Mouse (Mus musculus) forebrain, embryonic 16.5 days (tissue): ENCODE results near the gene Ccnd2. TPM values are rescaled to one million over a fixed set of nuclear protein-coding genes. Genes with fewer than 3 reads are reported as not detected.

Experiments
- ATAC-seq: fragments of 200-750 bp; cut with Nextera tagmentation; 2 replicates; pipeline ENCODE4 v1.8.0; 2017; ENCODE audit warnings: mild to moderate bottlenecking, moderate library complexity
- H3K27ac ChIP-seq: fragments of 300-500 bp; sonication (generic); 2 replicates; pipeline ENCODE4 v1.5.1; 2014; ENCODE audit warnings: low read length, control low read depth
- H3K27me3 ChIP-seq: fragments of 300-500 bp; sonication (generic); replicated peaks from 2 replicates; pipeline ENCODE4 v1.6.1; 2014; ENCODE audit warnings: low read length; ENCODE audit not compliant: control insufficient read depth, insufficient read depth
- H3K36me3 ChIP-seq: fragments of 300-500 bp; sonication (generic); 2 replicates; pipeline ENCODE4 v1.6.1; 2014; ENCODE audit not compliant: control insufficient read depth, insufficient read depth
- H3K4me1 ChIP-seq: fragments of 300-500 bp; sonication (generic); replicated peaks from 2 replicates; pipeline ENCODE4 v1.6.1; 2014; ENCODE audit warnings: low read length; ENCODE audit not compliant: control insufficient read depth, insufficient read depth
- H3K4me2 ChIP-seq: fragments of 300-500 bp; sonication (generic); 2 replicates; pipeline ENCODE4 v1.6.1; 2014; ENCODE audit warnings: mild to moderate bottlenecking, low read length, control low read depth
- H3K4me3 ChIP-seq: fragments of 300-500 bp; sonication (generic); replicated peaks from 2 replicates; pipeline ENCODE4 v1.5.1; 2014; ENCODE audit warnings: mild to moderate bottlenecking, low read length, control low read depth
- H3K9ac ChIP-seq: fragments of 300-500 bp; sonication (generic); replicated peaks from 2 replicates; pipeline ENCODE4 v1.6.1; 2014; ENCODE audit warnings: low read depth, low read length, control low read depth
- H3K9me3 ChIP-seq: fragments of 300-500 bp; sonication (generic); 2 replicates; pipeline ENCODE4 v1.6.1; 2016; ENCODE audit warnings: low read length; ENCODE audit not compliant: control insufficient read depth
- WGBS: fragments of 180-500 bp; shearing (Covaris S2); extraction: QIAGEN DNeasy Blood & Tissue Kit; methylation state at CpG from one replicate; pipeline ENCODE4 v1.1.7; 2014; 5-methylcytosine and 5-hydroxymethylcytosine counted together
- polyA plus RNA-seq: library from polyadenylated mRNA; unstranded; fragments of >200 nt; fragmentation: Nextera tagmentation; extraction: Ambion mirVana; gene quantifications from 2 replicates; pipeline ENCODE4 v1.2.1, GENCODE M21; 2015

The Ccnd2 gene
- polyA plus RNA-seq, 1 experiment from 2014 or later: 1,169 TPM

DNA sequence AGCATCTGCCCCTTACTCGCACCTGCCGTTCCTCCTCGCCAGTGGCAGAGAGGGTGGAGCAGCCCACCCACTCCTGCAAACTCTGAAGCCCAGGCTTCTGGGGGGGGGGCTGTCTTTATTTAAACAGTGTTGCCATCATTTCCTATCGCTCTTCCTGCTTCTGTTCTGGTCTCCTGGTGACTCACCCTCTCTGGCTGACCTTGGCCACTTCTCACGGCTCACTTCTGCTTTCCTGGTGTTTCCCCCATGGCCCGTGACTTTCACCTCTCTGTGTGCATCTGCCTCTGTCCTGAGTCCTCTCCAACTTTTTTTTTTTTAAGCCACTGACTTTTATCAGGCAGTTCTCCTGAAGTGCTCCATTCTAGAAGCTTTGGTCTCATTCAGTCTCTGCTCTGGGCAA, 10.8 kb upstream of the Ccnd2 start:
- Histone ChIP-seq H3K4me3 (no peak overlapping the region), H3K27me3 (peaks cover under 1% of the 10 kb centered on the region; the same call in 1 of the 2 replicates), H3K4me1 (no peaks in the 10 kb centered on the region), H3K9me3 (no peaks in the 10 kb centered on the region), H3K36me3 (no peaks in the 10 kb centered on the region), H3K27ac (no peak overlapping the region), H3K4me2 (no peak overlapping the region), H3K9ac (no peak overlapping the region)
- 79% methylated on average over 6 of the region's 6 CpGs for WGBS
- ATAC-seq: no peak

- Histone ChIP-seq H3K27me3 (peaks cover 33% of the 10 kb centered on the region), H3K9ac (no peak overlapping the region), H3K27ac (no peak overlapping the region), H3K9me3 (no peaks in the 10 kb centered on the region), H3K4me2 (no peak overlapping the region), H3K36me3 (no peaks in the 10 kb centered on the region), H3K4me1 (peaks cover 33% of the 10 kb centered on the region), H3K4me3 (no peak overlapping the region)
- ATAC-seq: no peak
- WGBS: 58% methylated on average over 1 of the region's 1 CpGs
Observed at GRCm38 (mm10) chr6:127157321-127157720, 5.3 kb upstream of the Ccnd2 start.

- Histone ChIP-seq H3K4me2 (peak overlapping the region; percentile 85), H3K4me1 (peaks cover 50% of the 10 kb centered on the region), H3K4me3 (peak overlapping the region; percentile 53), H3K27ac (no peak overlapping the region), H3K27me3 (peaks cover 33% of the 10 kb centered on the region), H3K36me3 (no peaks in the 10 kb centered on the region), H3K9me3 (no peaks in the 10 kb centered on the region), H3K9ac (0 out of 2 replicates have a peak overlapping the region, but pooled peaks have one; percentile 42)
- no peak for ATAC-seq
- whole genome bisulfite sequencing: under 1% methylated on average over 15 of the region's 15 CpGs
Observed at GRCm38 (mm10) chr6:127155468-127155867, 3.5 kb upstream of the Ccnd2 start.

DNA sequence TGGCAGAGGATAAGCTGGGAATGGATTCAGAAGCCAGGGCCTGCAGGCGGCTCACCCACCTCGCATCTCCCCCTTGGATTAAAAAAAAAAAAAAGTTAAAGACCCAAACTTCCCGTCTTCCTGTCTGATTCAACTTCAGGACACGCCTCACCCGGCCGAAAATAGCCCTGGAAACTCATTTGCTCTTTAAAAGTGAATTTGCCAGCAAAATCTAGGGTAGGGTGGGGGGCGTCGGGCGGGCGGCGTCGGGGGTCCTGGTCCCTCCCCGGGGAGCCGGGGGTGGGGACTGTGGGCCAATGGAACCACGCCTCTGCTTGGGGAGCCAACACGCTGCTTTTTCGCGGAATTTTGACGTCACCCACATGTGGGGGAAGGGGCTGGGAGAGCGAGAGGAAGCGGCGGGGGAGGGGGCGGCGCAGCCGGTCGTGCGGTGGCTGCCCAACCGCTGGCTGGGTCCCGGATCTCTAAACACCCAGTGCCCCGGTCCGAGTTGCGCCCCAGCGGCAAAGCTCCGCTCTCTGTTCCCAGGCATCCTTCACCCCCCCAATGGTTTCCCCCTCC, 2.8 kb upstream of the Ccnd2 start:
- peaks cover 54% of the 10 kb centered on the region for H3K4me1 ChIP-seq
- no peaks in the 10 kb centered on the region for H3K36me3 ChIP-seq
- peak overlapping the region; percentile 53 for H3K4me3 ChIP-seq
- peaks cover 33% of the 10 kb centered on the region for H3K27me3 ChIP-seq
- peak overlapping the region; percentile 42 for H3K9ac ChIP-seq
- no peaks in the 10 kb centered on the region for H3K9me3 ChIP-seq
- peak overlapping the region; percentile 85 for H3K4me2 ChIP-seq
- no peak overlapping the region for H3K27ac ChIP-seq
- WGBS: 0% methylated on average over 34 of the region's 34 CpGs
- no peak for ATAC-seq

- Histone ChIP-seq H3K27ac (no peak overlapping the region), H3K36me3 (no peaks in the 10 kb centered on the region), H3K9me3 (no peaks in the 10 kb centered on the region), H3K4me3 (peak overlapping the region; percentile 53), H3K4me1 (peaks cover 54% of the 10 kb centered on the region), H3K4me2 (peak overlapping the region; percentile 85), H3K27me3 (peaks cover 33% of the 10 kb centered on the region), H3K9ac (peak overlapping the region; percentile 42)
- WGBS: 1% methylated on average over 30 of the region's 30 CpGs
- no peak for ATAC-seq
Observed at GRCm38 (mm10) chr6:127153972-127154707, 2.1 kb upstream of the Ccnd2 start.

DNA sequence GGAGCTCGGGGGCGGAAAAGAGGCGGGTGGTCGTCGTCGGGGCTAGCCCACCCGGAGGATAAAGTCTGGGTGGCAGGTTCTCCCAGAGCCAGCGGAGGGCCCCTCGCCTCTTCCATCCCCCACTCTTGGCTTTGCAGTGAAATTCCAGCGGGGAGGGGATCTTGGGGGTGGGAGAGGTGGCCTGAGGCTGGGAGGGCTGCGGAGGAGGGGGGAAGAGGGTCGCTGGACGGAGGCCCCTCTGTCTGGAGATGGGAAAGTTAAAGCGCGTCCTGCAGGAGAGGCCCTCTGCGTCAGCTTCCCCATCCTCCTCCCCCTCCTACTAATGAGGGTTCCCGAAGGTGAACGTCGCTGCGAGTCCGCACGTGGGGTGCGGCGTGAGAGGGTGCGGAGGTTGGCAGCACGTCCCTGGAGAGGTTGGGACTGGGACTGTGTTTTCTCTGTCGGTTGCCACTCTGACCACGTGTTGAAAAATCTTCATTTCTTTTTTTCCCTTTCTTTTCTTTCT, 1.4 kb upstream of the Ccnd2 start:
- Histone ChIP-seq H3K9me3 (no peaks in the 10 kb centered on the region), H3K4me1 (peaks cover 59% of the 10 kb centered on the region), H3K4me3 (peak overlapping the region; percentile 53), H3K27ac (no peak overlapping the region), H3K9ac (0 out of 2 replicates have a peak overlapping the region, but pooled peaks have one; percentile 25), H3K27me3 (peaks cover 33% of the 10 kb centered on the region), H3K36me3 (no peaks in the 10 kb centered on the region), H3K4me2 (peak overlapping the region; percentile 85)
- under 1% methylated on average over 28 of the region's 28 CpGs for WGBS
- no peak for ATAC-seq

DNA sequence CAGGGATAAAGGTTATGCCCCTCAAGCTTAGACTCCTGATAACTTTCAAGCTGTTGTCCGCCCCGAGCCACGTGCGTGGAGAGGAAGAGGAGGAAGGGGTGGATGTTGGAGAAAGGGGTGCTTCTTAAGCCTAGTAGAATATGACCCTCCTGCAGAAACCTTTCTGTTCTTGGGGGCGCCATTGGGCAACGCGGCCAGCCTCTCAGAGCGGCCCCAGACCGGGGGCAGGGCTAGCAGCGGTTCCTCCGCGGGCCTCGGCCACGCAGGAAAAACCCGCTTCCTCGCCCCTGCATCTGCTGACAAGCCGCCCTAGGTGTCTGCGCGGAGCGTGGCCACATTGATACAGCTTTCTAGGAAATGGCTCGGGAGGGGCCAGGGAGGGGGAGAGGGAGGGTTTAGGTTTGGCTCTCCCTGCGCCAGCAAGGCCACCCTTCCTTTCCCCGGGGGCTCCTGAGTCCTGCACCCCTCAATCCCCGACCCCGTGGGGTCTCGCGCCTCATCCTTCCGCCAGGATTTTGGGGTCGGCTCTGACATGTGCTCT, 358 bp downstream of the Ccnd2 start:
- H3K27me3 ChIP-seq: peaks cover 22% of the 10 kb centered on the region
- peak; percentile 1 for ATAC-seq

GRCm38 (mm10) chr6:127150663-127151564, 1.1 kb downstream of the Ccnd2 start:
- WGBS: 0% methylated on average over 34 of the region's 34 CpGs
- H3K9me3 ChIP-seq: no peaks in the 10 kb centered on the region
- H3K4me1 ChIP-seq: peaks cover 64% of the 10 kb centered on the region
- peak overlapping the region; percentile 60 for H3K27ac ChIP-seq
- H3K9ac ChIP-seq: peak overlapping the region; percentile 68
- peaks cover 22% of the 10 kb centered on the region for H3K27me3 ChIP-seq
- no peaks in the 10 kb centered on the region for H3K36me3 ChIP-seq
- ATAC-seq: peak; percentile 55
- peak overlapping the region; percentile 85 for H3K4me2 ChIP-seq
- peak overlapping the region; percentile 53 for H3K4me3 ChIP-seq

More for the DNA sequence above, 358 bp downstream of the Ccnd2 start:
- Histone ChIP-seq H3K36me3 (no peaks in the 10 kb centered on the region), H3K4me3 (peak overlapping the region; percentile 53), H3K4me1 (peaks cover 64% of the 10 kb centered on the region), H3K9ac (peak overlapping the region; percentile 63), H3K4me2 (peak overlapping the region; percentile 85), H3K9me3 (no peaks in the 10 kb centered on the region), H3K27ac (peak overlapping the region; percentile 60)
- WGBS: under 1% methylated on average over 29 of the region's 29 CpGs
